In the genomic region with DNA sequence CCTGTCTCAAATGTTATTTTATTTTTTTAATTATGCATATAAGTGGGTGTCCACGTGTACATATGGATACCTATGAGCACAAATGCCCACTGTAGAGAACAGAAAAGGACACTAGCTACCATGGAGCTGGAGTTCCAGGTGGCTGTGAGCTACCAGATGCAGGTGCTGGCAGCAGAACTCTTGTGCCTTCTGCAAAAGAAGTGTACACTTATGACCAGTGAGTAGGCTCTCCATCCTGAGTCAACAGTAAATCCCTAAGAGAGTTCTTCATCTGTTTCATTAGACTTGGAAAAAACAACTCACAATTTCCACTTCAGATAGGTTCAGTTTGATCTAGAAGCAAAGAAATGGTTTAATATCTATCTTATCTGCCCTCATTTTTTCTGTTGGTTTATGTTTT, we compare ENCODE assay signal across 15 mouse cellular contexts.
"Had no signal": no experiment of that assay in that cellular context is flagged by ENCODE, and none has a peak within 500 bp of the region (broad histone marks: within the 10 kb centered on the region; RNA-seq: fewer than 3 reads in every experiment).

No protein-coding gene starts in this region.

- H3K4me3 ChIP-seq: neural tube, embryonic 15.5 days; stomach, embryonic 15.5 days had no signal

- H3K4me1 ChIP-seq: neural tube, embryonic 15.5 days; stomach, embryonic 15.5 days had no signal

- H3K27me3 ChIP-seq: neural tube, embryonic 15.5 days; stomach, embryonic 15.5 days had no signal

- H3K9ac ChIP-seq: neural tube, embryonic 15.5 days; stomach, embryonic 15.5 days had no signal

- H3K36me3 ChIP-seq: neural tube, embryonic 15.5 days; stomach, embryonic 15.5 days had no signal

- H3K9me3 ChIP-seq: neural tube, embryonic 15.5 days; stomach, embryonic 15.5 days had no signal

- H3K27ac ChIP-seq: neural tube, embryonic 15.5 days; stomach, embryonic 15.5 days; stomach, postnatal 0 days had no signal

- DNase-seq: retina, postnatal 1 day; right cerebral cortex, adult 18-20 months; right cerebral cortex, postnatal 14 days; right cerebral cortex, postnatal 25 days; right cerebral cortex, postnatal 4 days; spleen, adult 18-20 months; thymus, adult 18-20 months; thymus, adult 2 months; thymus, postnatal 14 days; thymus, postnatal 25 days; thymus, postnatal 36 days; thymus, postnatal 4 days had no signal

- H3K4me2 ChIP-seq: neural tube, embryonic 15.5 days; stomach, embryonic 15.5 days had no signal
